Mouse (Mus musculus) urinary bladder, postnatal 36 days (tissue): ENCODE results near the gene Il2rg.

Experiments used
- DNase-seq, 2 experiments: peaks; one replicate each; pipeline ENCODE4 v3.0.0; 2022; ENCODE audit warnings: low spot score in 2 of 2, mixed read lengths in 1 of 2

The Il2rg gene

GRCm38 (mm10) chrX:101268025-101268754 lies at the start of gene Il2rg:
Il2rg (minus strand) TSS chrX:101268255.
- DNase-seq: no peak

GRCm38 (mm10) chrX:101313625-101314359 lies 45.7 kb upstream of the Il2rg start:
- no peak for DNase-seq

GRCm38 (mm10) chrX:101309299-101309698 lies 41.2 kb upstream of the Il2rg start:
- no peak for DNase-seq

- no peak for DNase-seq
Observed at GRCm38 (mm10) chrX:101304646-101305045, 36.6 kb upstream of the Il2rg start.

GRCm38 (mm10) chrX:101301654-101302053 lies 33.6 kb upstream of the Il2rg start:
- DNase-seq: no peak

- no peak for DNase-seq
Observed at GRCm38 (mm10) chrX:101300427-101301030, 32.5 kb upstream of the Il2rg start.

GRCm38 (mm10) chrX:101299473-101300426 lies 31.7 kb upstream of the Il2rg start:
- DNase-seq: no peak

GRCm38 (mm10) chrX:101299055-101299454 lies 31.0 kb upstream of the Il2rg start, which contains the start of gene Nlgn3:
Nlgn3 (plus strand) TSS chrX:101299168.
- no peak for DNase-seq

GRCm38 (mm10) chrX:101290111-101290510 lies 22.1 kb upstream of the Il2rg start:
- no peak for DNase-seq

GRCm38 (mm10) chrX:101289037-101289436 lies 21.0 kb upstream of the Il2rg start:
- DNase-seq: no peak

- no peak for DNase-seq
Observed at GRCm38 (mm10) chrX:101288432-101288831, 20.4 kb upstream of the Il2rg start.

GRCm38 (mm10) chrX:101287543-101287942 lies 19.5 kb upstream of the Il2rg start:
- DNase-seq: no peak

- no peak for DNase-seq
Observed at GRCm38 (mm10) chrX:101285953-101286670, 18.1 kb upstream of the Il2rg start.

GRCm38 (mm10) chrX:101285534-101285933 lies 17.5 kb upstream of the Il2rg start:
- DNase-seq: peak; percentile 7 to 42

GRCm38 (mm10) chrX:101282813-101283212 lies 14.8 kb upstream of the Il2rg start:
- no peak for DNase-seq

- peak; percentile 81 to 90 for DNase-seq
Observed at GRCm38 (mm10) chrX:101273875-101274738, 6.1 kb upstream of the Il2rg start, which contains the start of gene Med12. Med12 (plus strand) TSS chrX:101274030.

GRCm38 (mm10) chrX:101273410-101273809 lies 5.4 kb upstream of the Il2rg start:
- no peak for DNase-seq

- DNase-seq: no peak
Observed at GRCm38 (mm10) chrX:101268755-101269124, 685 bp upstream of the Il2rg start, which contains the start of gene Gm20489. Gm20489 (minus strand) TSS chrX:101269023.

GRCm38 (mm10) chrX:101266631-101267030 lies 1.4 kb downstream of the Il2rg start:
- no peak for DNase-seq

- no peak for DNase-seq
Observed at GRCm38 (mm10) chrX:101263892-101264291, 4.2 kb downstream of the Il2rg start, which contains the start of gene Gm614. Gm614 (minus strand) TSS chrX:101263992.
